Mouse (Mus musculus): ENCODE data around the gene Svep1.

The Svep1 gene

GRCm38 (mm10) chr4:58077950-58078349 is 128.7 kb downstream of the Svep1 start:
- DNase-seq, result no peak

DNA sequence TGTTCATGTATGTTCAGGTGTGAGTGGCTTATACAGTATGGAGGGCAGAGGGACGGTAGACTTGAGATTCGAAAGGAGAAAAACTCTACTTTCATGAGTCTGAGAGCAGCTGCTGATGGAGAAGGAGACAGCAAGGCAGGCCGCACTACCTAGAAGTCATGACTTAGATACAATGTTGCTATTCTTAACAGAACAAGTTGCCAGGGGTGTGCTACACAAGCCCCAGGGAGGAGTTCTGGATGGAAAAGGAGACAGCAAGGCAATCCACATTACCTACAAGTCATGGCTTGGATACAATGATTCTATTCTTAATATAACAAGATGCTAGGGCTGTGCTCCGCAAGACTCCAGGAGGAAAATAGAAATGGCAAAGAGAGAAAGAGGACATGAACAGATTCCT is 129.1 kb downstream of the Svep1 start:
- no peak for DNase-seq

GRCm38 (mm10) chr4:58072888-58073287 is 133.8 kb downstream of the Svep1 start:
- DNase-seq, result no peak

GRCm38 (mm10) chr4:58068886-58069285 is 137.8 kb downstream of the Svep1 start:
- DNase-seq, result no peak

DNA sequence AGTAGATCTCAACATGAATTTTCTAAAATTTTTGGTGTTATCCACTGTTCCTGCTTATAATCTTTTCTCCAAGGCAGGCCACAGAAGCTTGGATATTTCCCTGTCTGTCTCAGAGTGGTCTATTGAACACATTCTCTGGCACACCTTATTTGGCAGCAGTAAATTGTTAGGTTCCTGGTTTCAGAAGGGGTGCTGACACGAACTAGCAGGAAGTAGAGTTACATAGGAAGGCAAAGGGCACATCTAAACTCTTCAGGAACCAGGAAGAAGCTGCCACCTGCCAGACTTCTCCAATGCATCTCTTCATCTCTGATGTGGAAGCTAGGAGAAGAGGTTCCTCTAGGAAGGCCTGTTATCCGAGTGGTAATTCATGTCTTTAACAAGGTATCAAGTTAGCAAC is 141.9 kb downstream of the Svep1 start:
- no peak for DNase-seq

GRCm38 (mm10) chr4:58062933-58063332 is 143.7 kb downstream of the Svep1 start:
- no peak for DNase-seq

- DNase-seq, result no peak
Observed at GRCm38 (mm10) chr4:58055653-58056052, 151.0 kb downstream of the Svep1 start.

DNA sequence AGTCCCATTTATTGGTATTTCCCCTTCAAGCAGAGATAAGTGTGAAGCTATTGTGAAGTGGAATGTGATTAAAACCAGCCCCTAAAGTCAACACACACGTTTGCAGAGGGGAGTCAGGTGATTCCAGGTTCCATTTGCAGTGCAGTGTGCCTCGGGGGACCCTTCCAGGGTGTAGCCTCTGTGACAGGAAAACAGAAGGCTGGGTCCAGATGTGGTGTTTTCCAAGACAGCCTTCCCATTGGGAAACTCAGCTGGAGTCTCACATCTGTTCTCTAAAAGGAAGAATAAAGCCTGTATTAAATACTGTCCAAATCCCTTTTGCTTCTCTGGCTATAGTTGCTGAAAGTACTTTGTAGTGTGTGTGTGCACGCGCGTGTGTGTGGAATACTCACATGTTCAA is 152.2 kb downstream of the Svep1 start:
- DNase-seq, result no peak

DNA sequence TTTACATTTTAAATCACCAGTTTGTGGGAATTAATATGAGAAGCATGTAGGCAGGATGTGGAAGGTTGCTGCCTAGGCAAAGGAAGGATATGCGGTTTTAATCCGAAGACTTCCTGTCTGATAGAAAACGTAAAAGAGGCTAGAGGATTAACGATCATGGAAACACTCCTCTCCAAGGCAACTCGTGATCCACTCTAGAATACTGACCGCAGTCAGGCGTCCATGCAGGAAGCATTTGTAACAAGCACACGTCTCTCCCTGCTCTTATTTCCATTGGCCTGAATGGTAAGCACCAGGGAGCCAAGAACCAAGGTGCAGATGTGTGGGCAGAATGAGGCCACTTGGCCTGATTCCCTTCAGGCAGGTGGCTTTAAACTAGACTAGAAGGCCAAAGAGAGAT is 155.9 kb downstream of the Svep1 start:
- no peak for DNase-seq

DNA sequence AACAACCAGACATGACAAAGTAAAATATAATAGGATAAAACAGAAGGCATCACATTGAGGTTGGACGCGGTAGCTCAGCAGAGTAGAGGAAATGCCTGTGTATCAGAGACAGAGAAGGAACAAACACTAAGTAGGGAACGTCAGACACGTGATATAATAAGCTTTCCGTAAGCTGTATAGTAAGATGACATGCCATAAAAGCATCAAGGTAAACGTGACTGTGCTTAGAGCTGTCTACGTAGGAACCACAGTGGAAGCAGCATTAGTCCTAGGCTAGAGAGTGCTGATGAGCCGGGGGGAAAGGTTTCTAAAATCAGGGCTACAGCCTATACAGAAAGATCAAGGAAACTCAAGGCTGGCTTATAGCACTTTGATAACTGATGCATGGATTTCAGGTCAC is 156.4 kb downstream of the Svep1 start:
- no peak for DNase-seq

DNA sequence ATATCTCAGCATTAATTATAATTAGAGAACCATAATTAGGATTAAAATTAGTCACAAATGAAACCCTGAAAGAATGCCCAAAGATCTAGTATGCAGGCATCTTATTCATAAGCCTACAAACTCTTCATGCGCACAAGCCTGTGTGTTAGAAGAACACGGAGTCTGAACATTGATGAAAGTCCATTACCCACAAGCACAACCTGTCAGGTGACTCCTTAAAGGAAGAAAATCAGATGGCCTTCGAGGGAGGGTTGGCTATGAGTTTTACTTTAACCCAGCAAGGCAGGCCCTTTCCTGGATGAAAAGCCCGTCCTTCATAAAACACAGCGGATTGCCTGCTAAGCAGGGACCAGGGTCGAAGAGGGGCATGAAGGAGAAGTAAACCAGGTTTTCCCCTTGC is 161.8 kb downstream of the Svep1 start:
- no peak for DNase-seq

DNA sequence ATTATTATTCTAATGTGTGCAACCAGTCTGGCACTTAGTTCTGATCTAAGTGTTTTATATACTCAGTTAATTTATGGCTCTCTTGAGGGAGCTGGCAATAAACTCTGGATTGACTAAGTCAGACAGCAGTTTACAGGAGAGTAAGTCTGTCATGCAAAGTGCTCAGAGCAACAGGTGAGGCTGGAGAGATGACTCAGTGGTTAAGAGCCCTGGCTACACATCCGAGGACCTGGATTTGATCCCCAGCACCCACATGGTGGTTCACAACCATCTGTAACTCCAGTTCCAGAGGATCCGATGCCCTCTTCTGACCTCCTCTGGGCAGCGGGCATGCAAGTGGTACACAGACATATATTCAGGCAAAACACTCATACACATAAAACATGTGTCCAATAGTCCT is 162.3 kb downstream of the Svep1 start:
- DNase-seq, result no peak

- no peak for DNase-seq
Observed at GRCm38 (mm10) chr4:58040093-58040492, 166.6 kb downstream of the Svep1 start.

- no peak for DNase-seq
Observed at GRCm38 (mm10) chr4:58037096-58037705, 169.5 kb downstream of the Svep1 start.

DNA sequence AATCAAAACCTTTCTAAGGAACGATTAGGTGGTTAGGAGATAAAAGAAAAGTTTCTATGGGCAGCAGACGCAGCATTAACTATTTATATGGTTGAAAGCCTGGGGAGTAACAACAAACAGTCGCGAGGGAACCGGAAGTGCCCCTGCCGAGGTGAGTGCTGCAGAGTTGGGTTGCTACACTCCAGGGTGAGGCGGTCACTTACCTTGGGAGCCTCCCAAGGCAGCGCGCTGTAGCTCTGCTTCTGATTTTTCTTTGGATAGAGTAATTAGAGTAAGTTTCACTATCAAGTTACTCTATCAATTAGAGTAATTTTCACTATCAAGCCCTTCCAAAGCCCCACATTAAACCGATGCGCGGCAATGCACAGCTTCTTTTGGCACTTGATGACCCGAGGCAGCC is 172.0 kb downstream of the Svep1 start:
- no peak for DNase-seq

GRCm38 (mm10) chr4:58032714-58033113 is 173.9 kb downstream of the Svep1 start:
- DNase-seq, result no peak

DNA sequence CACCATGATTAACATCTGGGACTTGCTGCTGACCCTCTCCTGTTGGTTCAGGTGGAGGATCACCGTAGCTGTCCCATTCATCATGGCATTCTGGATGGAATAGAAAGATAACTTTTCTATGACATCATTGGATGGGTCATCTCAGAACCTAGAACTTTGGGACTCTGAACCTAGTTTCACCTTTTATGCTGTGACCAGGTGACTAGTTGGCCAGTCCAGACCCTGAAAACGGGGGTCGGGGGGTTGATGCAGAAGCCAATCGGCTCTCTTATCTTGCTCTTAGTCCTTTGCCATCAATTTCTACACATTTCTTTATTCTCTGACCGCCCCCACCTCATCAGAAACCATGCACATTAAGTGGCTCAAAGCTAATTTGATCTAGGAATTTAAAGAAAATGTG is 197.6 kb downstream of the Svep1 start, which contains the start of gene Txndc8:
TSS of gene Txndc8 (minus strand) at position 101 of the 400 bp plus-strand sequence.
- no peak for DNase-seq

- DNase-seq, result peak; percentile 4
Observed at GRCm38 (mm10) chr4:58003501-58003900, 203.2 kb downstream of the Svep1 start.
